Mouse (Mus musculus): Measurements from ENCODE around the gene Gm7324.
"Not testable (repeated sequence)": the region's sequence is repeated elsewhere in the genome, so short reads cannot be mapped to it uniquely, and the experiment has no call there.

The Gm7324 gene

DNA sequence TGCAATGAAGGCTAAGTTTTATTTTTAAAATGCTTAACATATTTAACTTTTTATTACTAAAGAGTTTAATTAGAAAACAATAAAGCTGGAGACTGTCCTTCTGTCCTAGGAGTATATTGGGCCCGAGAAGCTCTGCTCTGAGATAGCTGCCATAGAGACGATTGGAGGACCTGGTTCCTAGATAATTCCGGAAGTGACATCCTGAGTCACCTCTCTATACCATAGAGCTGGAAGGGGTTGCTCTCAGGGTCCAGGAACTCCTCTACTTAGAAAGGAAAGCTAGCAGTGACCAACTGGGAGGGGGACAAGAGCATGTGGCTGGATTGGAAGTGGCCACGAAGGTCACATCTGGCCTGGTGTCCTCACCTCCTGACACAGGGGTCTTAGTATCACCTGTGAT, at the start of gene Gm7324:
Gene Gm7324 (plus strand): TSS at position 208 of the 400 bp plus-strand sequence.
- not testable (repeated sequence) for DNase-seq (ENCODE audit: low spot score in 2 of 2)

DNA sequence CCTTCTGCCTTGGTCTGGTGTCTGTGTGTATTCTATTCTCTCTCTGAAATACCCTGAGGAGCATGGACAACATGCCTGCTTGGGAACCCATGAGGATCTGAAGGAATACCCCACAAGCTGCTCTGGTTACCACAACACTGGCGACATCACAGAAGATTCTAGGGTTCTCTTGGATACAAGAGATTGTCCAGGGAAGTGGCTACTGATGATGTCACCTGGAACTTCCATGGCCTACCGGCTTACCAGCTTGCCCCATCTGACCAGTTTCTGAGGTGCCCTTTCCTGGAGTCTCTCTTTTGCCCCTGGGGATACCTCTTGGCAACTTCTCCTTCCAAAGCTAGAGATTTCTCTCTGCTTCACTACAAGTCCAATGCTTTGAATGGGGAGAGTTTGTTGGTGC, 20.5 kb upstream of the Gm7324 start, which contains the start of gene Gm8165:
Gene Gm8165 (minus strand): TSS at position 101 of the 400 bp plus-strand sequence.
- DNase-seq (ENCODE audit: low spot score in 2 of 2): not testable (repeated sequence)

DNA sequence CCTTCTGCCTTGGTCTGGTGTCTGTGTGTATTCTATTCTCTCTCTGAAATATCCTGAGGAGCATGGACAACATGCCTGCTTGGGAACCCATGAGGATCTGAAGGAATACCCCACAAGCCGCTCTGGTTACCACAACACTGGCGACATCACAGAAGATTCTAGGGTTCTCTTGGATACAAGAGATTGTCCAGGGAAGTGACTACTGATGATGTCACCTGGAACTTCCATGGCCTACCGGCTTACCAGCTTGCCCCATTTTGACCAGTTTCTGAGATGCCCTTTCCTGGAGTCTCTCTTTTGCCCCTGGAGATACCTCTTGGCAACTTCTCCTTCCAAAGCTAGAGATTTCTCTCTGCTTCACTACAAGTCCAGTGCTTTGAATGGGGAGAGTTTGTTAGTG, 29.8 kb downstream of the Gm7324 start, which contains the start of gene Gm16506:
Gene Gm16506 (minus strand): TSS at position 101 of the 400 bp plus-strand sequence.
- DNase-seq (ENCODE audit: low spot score in 2 of 2): not testable (repeated sequence)

DNA sequence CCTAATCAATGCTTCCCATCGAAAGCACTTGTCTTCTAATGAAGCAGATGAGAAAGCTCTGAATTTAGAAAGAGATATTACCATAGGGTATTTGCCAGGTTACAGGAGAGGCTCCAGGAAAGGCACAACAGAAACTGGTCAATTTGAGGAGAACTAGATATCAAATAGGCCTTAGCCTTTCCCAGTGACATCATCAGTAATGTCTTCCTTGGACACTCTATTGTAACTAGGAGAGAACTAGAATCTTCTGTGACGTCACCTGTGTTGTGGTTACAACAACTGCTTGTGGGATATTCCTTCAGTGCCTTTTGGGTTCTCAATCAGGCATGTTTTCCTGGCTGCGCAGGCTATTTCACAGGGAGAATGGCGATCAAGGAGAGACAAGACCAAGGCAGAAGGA, 49.9 kb downstream of the Gm7324 start, which contains the start of gene Gm6526:
Gene Gm6526 (plus strand): TSS at position 301 of the 400 bp plus-strand sequence.
- not testable (repeated sequence) for DNase-seq (ENCODE audit: low spot score in 2 of 2)

Measured in right cerebral cortex, postnatal 36 days (tissue).